Comparison of ENCODE assay signal across 7 mouse cellular contexts in the genomic region with DNA sequence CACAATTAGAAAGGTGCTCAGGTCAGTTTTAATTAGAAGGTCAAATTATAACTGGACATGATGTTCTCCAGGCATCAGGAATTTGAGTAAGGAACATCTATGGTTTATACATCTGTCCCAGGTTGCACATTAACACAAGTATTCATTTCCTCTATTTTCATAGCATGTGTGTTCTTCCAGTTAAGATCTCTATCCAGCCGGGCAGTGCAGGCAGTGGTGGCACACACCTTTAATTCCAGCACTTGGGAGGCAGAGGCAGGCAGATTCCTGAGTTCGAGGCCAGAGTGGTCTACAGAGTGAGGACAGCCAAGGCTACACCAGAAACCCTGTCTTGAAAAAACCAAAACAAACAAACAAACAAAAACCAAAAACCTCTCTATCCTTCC. TPM values are rescaled to one million over a fixed set of nuclear protein-coding genes. Genes with fewer than 3 reads are reported as not detected.
A peak's percentile ranks its signal among the peaks of the same experiment; 100 is the strongest.
DNase-seq lines count a peak whose midpoint lies in the region; ATAC-seq and TF ChIP-seq lines count a peak whose summit lies in the region.

No protein-coding gene starts in this region.

- H3K27ac ChIP-seq in lung, embryonic 16.5 days (ENCODE audit: low read length), result no peak overlapping the region
- H3K27ac ChIP-seq in limb, embryonic 12.5 days, result peak overlapping the region; percentile 99
- H3K27ac ChIP-seq in olfactory bulb, adult 2 months (ENCODE audit: insufficient read depth, low read depth, low read length), result 0 out of 2 replicates have a peak overlapping the region, but pooled peaks have one; percentile 35

- peak overlapping the region; percentile 46 for H3K4me2 ChIP-seq in lung, embryonic 16.5 days (ENCODE audit: low read depth, low read length)
- peak overlapping the region; percentile 72 for H3K4me2 ChIP-seq in limb, embryonic 12.5 days

- no peak for TF ChIP-seq POLR2A in lung, adult 2 months (IDR thresholded peaks at IDR 0.05; ENCODE audit: borderline replicate concordance, extremely low read depth, low read depth, low read length)
- TF ChIP-seq POLR2A in olfactory bulb, adult 2 months (IDR thresholded peaks at IDR 0.05; ENCODE audit: insufficient read depth, low read depth, low read length), result no peak

- no peaks in the 10 kb centered on the region for H3K27me3 ChIP-seq in lung, embryonic 16.5 days (ENCODE audit: control insufficient read depth, insufficient read depth, low read depth, low read length)
- no peaks in the 10 kb centered on the region for H3K27me3 ChIP-seq in limb, embryonic 12.5 days

- H3K9me3 ChIP-seq in lung, embryonic 16.5 days (ENCODE audit: control insufficient read depth, low read length), result no peaks in the 10 kb centered on the region
- no peaks in the 10 kb centered on the region for H3K9me3 ChIP-seq in limb, embryonic 12.5 days

- 0 out of 2 replicates have a peak overlapping the region, but pooled peaks have one; percentile 3 for H3K9ac ChIP-seq in lung, embryonic 16.5 days (ENCODE audit: low read length)
- no peak overlapping the region for H3K9ac ChIP-seq in limb, embryonic 12.5 days (replicated peaks)

- peaks cover 11% of the 10 kb centered on the region for H3K4me1 ChIP-seq in lung, embryonic 16.5 days (replicated peaks; ENCODE audit: control insufficient read depth, insufficient read depth, low read length)
- H3K4me1 ChIP-seq in lung, adult 2 months (ENCODE audit: control insufficient read depth, insufficient read depth, low read length), result peaks cover 4% of the 10 kb centered on the region
- H3K4me1 ChIP-seq in limb, embryonic 12.5 days (replicated peaks), result peaks cover 23% of the 10 kb centered on the region
- no peaks in the 10 kb centered on the region for H3K4me1 ChIP-seq in olfactory bulb, adult 2 months (ENCODE audit: control insufficient read depth, insufficient read depth, low read length)

- no peak for TF ChIP-seq CTCF in lung, adult 2 months (IDR thresholded peaks at IDR 0.05; ENCODE audit: insufficient read depth, low read length)
- TF ChIP-seq CTCF in olfactory bulb, adult 2 months (IDR thresholded peaks at IDR 0.05; ENCODE audit: insufficient read depth, low read depth, low read length), result no peak

- ATAC-seq in lung, embryonic 16.5 days (ENCODE audit: low read depth), result no peak; the same call in 1 of the 2 replicates
- peak; percentile 28; the same call in 1 of the 2 replicates for ATAC-seq in erythroid progenitor cell, adult 5-6 weeks (replicated peaks; ENCODE audit: low FRiP score, poor library complexity, severe bottlenecking)
- ATAC-seq in limb, embryonic 12.5 days (ENCODE audit: insufficient number of reproducible peaks, insufficient read depth, low FRiP score, low TSS enrichment, low read depth), result peak; percentile 27; the same call in 1 of the 2 replicates

- WGBS in lung, embryonic 16.5 days, result 39% methylated on average over 2 of the region's 2 CpGs
- WGBS in lung, adult 2 months, result 45% methylated on average over 2 of the region's 2 CpGs
- 50% methylated on average over 2 of the region's 2 CpGs for WGBS in limb, embryonic 12.5 days
- 52% methylated on average over 2 of the region's 2 CpGs for WGBS in olfactory bulb, adult 2 months

- peak overlapping the region; percentile 14 for H3K4me3 ChIP-seq in lung, embryonic 16.5 days (ENCODE audit: low read length)
- H3K4me3 ChIP-seq in lung, adult 2 months (replicated peaks; ENCODE audit: extremely low read depth, low read depth, low read length), result no peak overlapping the region
- peak overlapping the region; percentile 73 for H3K4me3 ChIP-seq in limb, embryonic 12.5 days (replicated peaks)
- H3K4me3 ChIP-seq in olfactory bulb, adult 2 months (ENCODE audit: insufficient read depth, low read depth, low read length), result no peak overlapping the region

- no peak for DNase-seq in lung, adult 2 months
- no peak for DNase-seq in thymus, postnatal 4 days
- DNase-seq in kidney, adult 18-20 months, result no peak

- H3K36me3 ChIP-seq in lung, embryonic 16.5 days (ENCODE audit: control insufficient read depth, insufficient read depth, low read length), result peaks cover 2% of the 10 kb centered on the region; the same call in 1 of the 2 replicates
- peaks cover 3% of the 10 kb centered on the region; the same call in 1 of the 2 replicates for H3K36me3 ChIP-seq in limb, embryonic 12.5 days

RNA-seq across cellular contexts. Expression of a gene that starts 0.5 kb away (rescaled TPM):
- 0.85 and 1.2 TPM in 2 replicates for polyA plus RNA-seq in lung, embryonic 16.5 days (2015; fragmentation: Nextera tagmentation; extraction: Ambion mirVana)
- polyA plus RNA-seq in lung, adult 2 months (2012; rRNA removed), result 0.80 and 1.5 TPM in 2 replicates
- not detected in 2 replicates for total RNA-seq in erythroid progenitor cell, adult 5-6 weeks (2015; ENCODE audit: low replicate concordance)
- not detected in 2 replicates for total RNA-seq in erythroid progenitor cell, adult 5-6 weeks (2017; ENCODE audit: low replicate concordance)
- polyA plus RNA-seq in limb, embryonic 12.5 days (2016; fragmentation: Nextera tagmentation; extraction: Ambion mirVana), result not detected in 2 replicates
- not detected in 2 replicates for polyA plus RNA-seq in olfactory bulb, adult 2 months (2012; ENCODE audit: insufficient read depth, insufficient read length, low replicate concordance, missing spikeins)

RNA-seq across cellular contexts. Expression of a gene that starts 15.8 kb away (rescaled TPM):
- polyA plus RNA-seq in lung, embryonic 16.5 days (2015; fragmentation: Nextera tagmentation; extraction: Ambion mirVana), result 41.8 and 45.8 TPM in 2 replicates
- 65.7 and 70.8 TPM in 2 replicates for polyA plus RNA-seq in lung, adult 2 months (2012; rRNA removed)
- total RNA-seq in erythroid progenitor cell, adult 5-6 weeks (2015; ENCODE audit: low replicate concordance), result 7.9 and 12.6 TPM in 2 replicates
- total RNA-seq in erythroid progenitor cell, adult 5-6 weeks (2017; ENCODE audit: low replicate concordance), result 12.3 and 13.7 TPM in 2 replicates
- 53.3 and 57.7 TPM in 2 replicates for polyA plus RNA-seq in limb, embryonic 12.5 days (2016; fragmentation: Nextera tagmentation; extraction: Ambion mirVana)
- not detected in 2 replicates for polyA plus RNA-seq in olfactory bulb, adult 2 months (2012; ENCODE audit: insufficient read depth, insufficient read length, low replicate concordance, missing spikeins)

RNA-seq across cellular contexts. Expression of a gene that starts 15.8 kb away (rescaled TPM):
- 26.7 and 27.9 TPM in 2 replicates for polyA plus RNA-seq in lung, embryonic 16.5 days (2015; fragmentation: Nextera tagmentation; extraction: Ambion mirVana)
- 9.2 and 14.3 TPM in 2 replicates for polyA plus RNA-seq in lung, adult 2 months (2012; rRNA removed)
- 21.3 and 37.3 TPM in 2 replicates for total RNA-seq in erythroid progenitor cell, adult 5-6 weeks (2015; ENCODE audit: low replicate concordance)
- 37.1 and 60.5 TPM in 2 replicates for total RNA-seq in erythroid progenitor cell, adult 5-6 weeks (2017; ENCODE audit: low replicate concordance)
- polyA plus RNA-seq in limb, embryonic 12.5 days (2016; fragmentation: Nextera tagmentation; extraction: Ambion mirVana), result 38.1 and 40.3 TPM in 2 replicates
- polyA plus RNA-seq in olfactory bulb, adult 2 months (2012; ENCODE audit: insufficient read depth, insufficient read length, low replicate concordance, missing spikeins), result not detected in 2 replicates

RNA-seq across cellular contexts. Expression of a gene that starts 25.4 kb away (rescaled TPM):
- polyA plus RNA-seq in lung, embryonic 16.5 days (2015; fragmentation: Nextera tagmentation; extraction: Ambion mirVana), result 8.4 TPM in 2 replicates
- 1.6 and 2.5 TPM in 2 replicates for polyA plus RNA-seq in lung, adult 2 months (2012; rRNA removed)
- 3.4 and 16.6 TPM in 2 replicates for total RNA-seq in erythroid progenitor cell, adult 5-6 weeks (2015; ENCODE audit: low replicate concordance)
- total RNA-seq in erythroid progenitor cell, adult 5-6 weeks (2017; ENCODE audit: low replicate concordance), result 7.1 and 8.5 TPM in 2 replicates
- 5.9 and 7.2 TPM in 2 replicates for polyA plus RNA-seq in limb, embryonic 12.5 days (2016; fragmentation: Nextera tagmentation; extraction: Ambion mirVana)
- polyA plus RNA-seq in olfactory bulb, adult 2 months (2012; ENCODE audit: insufficient read depth, insufficient read length, low replicate concordance, missing spikeins), result not detected in 2 replicates

RNA-seq across cellular contexts. Expression of a gene that starts 33.3 kb away (rescaled TPM):
- polyA plus RNA-seq in lung, embryonic 16.5 days (2015; fragmentation: Nextera tagmentation; extraction: Ambion mirVana), result 7.1 and 7.9 TPM in 2 replicates
- polyA plus RNA-seq in lung, adult 2 months (2012; rRNA removed), result 42.7 and 45.1 TPM in 2 replicates
- 8.4 and 24.1 TPM in 2 replicates for total RNA-seq in erythroid progenitor cell, adult 5-6 weeks (2015; ENCODE audit: low replicate concordance)
- total RNA-seq in erythroid progenitor cell, adult 5-6 weeks (2017; ENCODE audit: low replicate concordance), result 5.5 and 16.6 TPM in 2 replicates
- 5.8 and 7.5 TPM in 2 replicates for polyA plus RNA-seq in limb, embryonic 12.5 days (2016; fragmentation: Nextera tagmentation; extraction: Ambion mirVana)
- polyA plus RNA-seq in olfactory bulb, adult 2 months (2012; ENCODE audit: insufficient read depth, insufficient read length, low replicate concordance, missing spikeins), result not detected in 2 replicates

Comparison
In these comparisons a context has a peak if more than half of its experiments do, and no peak if none do; other contexts are left out.
1. H3K4me3 ChIP-seq: peak in lung, embryonic 16.5 days (single experiment) and limb, embryonic 12.5 days (single experiment); none in lung, adult 2 months (single experiment) and olfactory bulb, adult 2 months (single experiment).